Mouse (Mus musculus): Measurements from ENCODE around the gene Wdpcp. TPM values are rescaled to one million over a fixed set of nuclear protein-coding genes. Genes with fewer than 3 reads are reported as not detected.

Gene Wdpcp
- total RNA-seq, 2 experiments from 2014 or later = 12.8 to 18.2 TPM

DNA sequence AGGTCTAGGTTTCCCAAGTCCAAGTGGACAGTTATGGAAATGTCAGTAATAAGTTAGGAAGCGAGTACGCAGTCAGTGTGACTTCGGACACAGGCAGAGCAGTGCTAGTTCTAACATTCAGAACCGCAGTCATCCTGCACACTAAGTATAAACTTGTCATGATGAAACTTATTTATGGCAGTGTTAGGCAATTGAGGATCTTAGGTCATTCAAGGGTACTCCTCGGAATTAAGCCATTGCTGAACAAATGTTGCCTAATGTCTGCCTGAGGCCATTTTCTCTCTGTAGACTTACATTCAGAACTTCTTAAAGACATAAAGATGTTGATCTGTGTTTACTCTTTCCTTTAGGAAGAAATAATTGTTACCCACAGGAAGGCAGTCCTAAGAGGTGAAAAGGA lies 157.0 kb downstream of the Wdpcp start:
- ATAC-seq (replicated peaks; ENCODE audit: poor library complexity, severe bottlenecking) = peak; percentile 40

DNA sequence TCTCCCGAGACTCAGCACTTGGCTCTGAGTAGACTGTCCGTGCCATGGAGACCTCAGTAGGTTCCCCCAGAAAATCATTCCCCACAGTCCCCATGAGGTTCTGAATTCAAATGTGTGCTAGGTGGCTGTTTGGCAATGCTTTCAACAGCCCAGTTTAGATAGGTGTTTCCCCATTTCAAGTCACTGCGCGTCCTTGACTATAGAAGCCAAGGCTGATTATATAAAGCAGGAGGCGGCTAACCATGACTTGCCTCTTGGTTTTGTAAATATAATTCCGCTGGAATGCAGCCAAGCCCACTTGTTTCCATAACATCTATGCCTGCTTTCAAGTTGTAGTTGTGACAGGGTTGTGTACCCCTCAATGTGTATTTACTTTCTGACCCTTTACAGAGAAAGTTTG lies 157.9 kb downstream of the Wdpcp start:
- ATAC-seq (replicated peaks; ENCODE audit: poor library complexity, severe bottlenecking) = no peak

DNA sequence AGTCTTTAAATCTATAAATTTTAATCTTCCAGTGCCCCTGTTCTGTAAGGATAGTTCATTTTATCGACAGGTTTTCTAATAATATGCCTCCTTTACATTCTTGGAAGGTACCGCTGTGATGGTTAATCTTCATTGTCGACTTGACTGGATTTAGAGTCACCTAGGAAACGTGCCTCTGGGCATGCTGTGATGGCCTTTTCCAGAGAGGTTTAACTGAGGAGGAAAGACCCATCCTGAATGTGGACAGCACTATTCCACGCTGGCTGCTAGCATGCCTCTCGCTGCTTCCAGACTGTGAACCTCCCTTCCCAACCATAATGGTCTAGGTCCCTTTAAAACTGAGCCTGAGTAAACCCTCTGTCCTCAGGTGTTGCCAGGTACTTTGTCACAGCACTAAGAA lies 163.2 kb downstream of the Wdpcp start:
- ATAC-seq (replicated peaks; ENCODE audit: poor library complexity, severe bottlenecking) = no peak

DNA sequence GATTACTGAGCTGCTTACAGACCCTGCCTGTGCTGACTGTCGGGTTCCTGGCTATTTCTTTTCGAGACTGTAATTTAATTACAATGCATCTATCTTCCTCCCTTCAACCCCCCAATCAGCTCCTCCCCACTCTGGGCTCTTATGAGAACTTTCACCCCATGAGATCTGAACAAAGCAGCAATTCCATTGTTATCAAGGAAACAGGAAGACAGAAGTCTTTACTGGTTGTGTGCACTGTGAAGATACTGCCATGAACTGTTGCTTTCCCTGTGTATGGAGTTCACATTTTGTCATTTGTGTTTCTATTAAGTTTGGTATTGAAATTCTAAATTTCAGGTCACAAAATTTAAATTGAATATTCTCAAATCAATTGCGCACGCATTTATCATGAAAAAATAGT lies 177.5 kb downstream of the Wdpcp start:
- no peak for ATAC-seq (replicated peaks; ENCODE audit: poor library complexity, severe bottlenecking)

DNA sequence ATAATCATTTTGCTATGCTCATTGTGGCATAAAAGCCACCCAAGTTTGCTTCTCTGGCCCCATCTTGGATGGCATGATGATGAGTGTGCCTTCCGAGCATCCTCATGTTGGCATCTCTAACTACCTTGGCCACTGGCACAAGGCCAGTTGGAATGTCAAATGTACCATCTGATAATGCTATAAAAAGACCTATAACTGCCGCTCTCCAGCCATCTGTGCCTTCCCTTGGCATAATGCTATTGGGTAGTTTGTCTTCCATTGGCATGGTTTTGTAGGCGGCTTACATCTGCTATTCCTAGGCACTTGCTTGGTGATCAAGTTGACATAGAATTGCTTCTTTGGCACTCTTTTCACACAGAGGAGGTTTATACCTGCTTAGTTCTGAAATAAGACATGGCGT lies 191.2 kb downstream of the Wdpcp start:
- ATAC-seq (replicated peaks; ENCODE audit: poor library complexity, severe bottlenecking) = no peak

DNA sequence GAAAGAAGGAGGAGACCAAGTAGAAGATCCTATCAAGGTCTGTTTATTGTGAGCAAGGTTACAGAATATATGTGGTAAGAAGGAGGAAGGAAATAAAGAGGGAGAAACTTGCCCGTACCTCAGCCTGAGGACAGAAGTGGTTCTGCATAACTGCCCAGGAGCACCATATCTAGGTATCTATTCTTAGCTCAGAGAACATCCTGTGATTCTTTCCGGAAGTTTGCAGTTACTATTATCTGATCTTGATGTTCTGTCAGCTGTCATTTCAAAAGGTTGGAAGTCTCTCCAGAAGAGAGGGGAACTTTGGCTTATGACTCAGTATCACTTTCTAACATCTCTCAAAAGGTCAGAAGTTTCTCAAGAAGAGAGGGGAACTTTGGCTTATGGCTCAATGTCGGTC lies 216.8 kb downstream of the Wdpcp start:
- no peak for ATAC-seq (replicated peaks; ENCODE audit: poor library complexity, severe bottlenecking)

DNA sequence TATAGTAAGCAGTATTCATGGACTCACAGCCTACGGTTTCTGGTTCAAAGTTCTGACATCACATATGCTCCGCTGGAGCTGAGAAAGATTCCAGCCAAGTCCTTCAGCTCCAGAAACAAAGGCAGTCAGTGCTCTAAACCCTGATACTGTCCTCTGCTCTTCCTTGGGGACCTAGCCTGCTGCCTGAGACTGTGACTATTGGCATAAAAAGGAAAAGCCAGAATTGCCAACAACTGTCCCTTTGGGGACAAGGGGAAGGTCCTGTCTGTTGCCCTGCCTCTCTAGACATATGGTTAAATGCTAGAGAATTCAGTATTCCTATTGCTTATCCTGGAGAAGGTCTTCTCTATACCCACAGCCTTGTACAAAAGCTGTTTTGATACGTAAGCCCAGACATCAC lies 252.9 kb downstream of the Wdpcp start:
- no peak for ATAC-seq (replicated peaks; ENCODE audit: poor library complexity, severe bottlenecking)

DNA sequence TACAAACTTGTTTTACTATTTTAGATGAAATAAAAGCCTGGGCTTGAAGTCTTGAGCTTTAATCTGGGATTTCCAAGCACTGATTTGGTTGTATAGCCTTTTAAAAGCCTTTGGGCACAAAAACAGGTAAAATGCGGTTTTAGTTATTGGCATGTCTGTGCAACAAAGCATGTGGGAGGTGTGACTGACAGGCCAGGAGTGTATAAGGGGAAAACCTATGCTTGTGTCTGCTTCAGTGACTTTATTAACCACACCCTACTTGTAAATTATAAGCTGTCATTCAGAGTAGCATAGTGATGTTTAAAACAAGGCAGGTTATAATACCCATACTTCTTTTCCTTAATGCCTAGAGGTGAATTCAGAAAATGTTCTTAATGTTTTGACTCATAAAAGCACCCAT lies 254.5 kb downstream of the Wdpcp start:
- no peak for ATAC-seq (replicated peaks; ENCODE audit: poor library complexity, severe bottlenecking)

DNA sequence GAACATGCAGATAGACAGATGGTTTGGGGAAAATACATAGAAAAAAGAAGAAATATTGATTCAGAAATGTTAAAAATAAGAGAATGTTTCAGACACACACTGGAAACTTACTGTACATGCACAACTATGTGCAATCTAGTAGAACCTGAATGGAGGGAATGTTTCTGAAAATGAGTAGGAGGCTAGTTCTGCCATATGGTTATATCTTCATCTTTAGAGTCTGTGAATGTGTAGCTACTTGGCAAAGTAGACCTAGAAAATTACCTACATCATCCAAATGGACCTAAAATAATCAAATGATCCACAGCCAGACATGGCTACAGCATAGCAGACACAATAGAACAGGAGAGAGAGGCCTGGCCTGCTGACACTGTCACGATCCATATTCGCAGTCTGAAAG lies 275.0 kb downstream of the Wdpcp start:
- no peak for ATAC-seq (replicated peaks; ENCODE audit: poor library complexity, severe bottlenecking)

DNA sequence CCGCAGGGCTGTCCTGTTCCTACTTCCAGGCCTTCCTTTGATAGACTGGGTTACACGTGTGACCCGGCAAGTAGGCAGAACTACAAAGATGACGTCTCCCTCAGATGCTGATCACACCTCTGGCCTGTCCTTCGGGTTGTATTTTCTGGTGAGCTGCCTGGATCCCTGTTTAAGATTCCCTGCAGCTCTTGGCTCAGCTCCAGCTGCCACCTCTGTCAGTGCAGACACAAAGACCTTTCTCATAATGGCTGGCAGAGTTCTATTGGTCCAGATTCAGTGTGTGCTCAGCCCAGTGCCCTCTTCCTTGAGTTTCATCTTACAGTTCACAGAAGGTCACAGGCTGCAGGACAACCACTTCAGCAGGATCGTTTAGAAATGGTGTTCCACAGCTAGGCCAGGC lies 292.0 kb downstream of the Wdpcp start:
- ATAC-seq (replicated peaks; ENCODE audit: poor library complexity, severe bottlenecking) = no peak

DNA sequence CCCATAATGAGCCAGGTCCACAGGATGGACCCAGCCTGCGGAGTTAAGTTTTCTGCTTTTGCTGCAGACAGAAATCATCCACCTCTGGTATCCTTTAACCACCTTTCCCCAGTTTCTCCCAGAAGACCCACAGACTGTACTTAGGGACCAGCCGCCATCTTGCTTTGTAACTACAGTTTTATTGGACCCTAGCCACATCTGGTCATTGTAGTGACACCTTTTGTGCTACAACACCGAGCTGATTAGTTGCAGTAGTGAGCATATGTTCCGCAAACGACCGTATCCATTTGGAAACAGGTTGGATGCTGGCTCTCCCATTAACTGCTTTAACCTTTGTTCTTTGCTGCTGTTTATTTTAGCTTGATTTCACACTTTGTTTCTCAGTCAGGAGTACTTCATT lies 292.5 kb downstream of the Wdpcp start:
- ATAC-seq (replicated peaks; ENCODE audit: poor library complexity, severe bottlenecking) = no peak

DNA sequence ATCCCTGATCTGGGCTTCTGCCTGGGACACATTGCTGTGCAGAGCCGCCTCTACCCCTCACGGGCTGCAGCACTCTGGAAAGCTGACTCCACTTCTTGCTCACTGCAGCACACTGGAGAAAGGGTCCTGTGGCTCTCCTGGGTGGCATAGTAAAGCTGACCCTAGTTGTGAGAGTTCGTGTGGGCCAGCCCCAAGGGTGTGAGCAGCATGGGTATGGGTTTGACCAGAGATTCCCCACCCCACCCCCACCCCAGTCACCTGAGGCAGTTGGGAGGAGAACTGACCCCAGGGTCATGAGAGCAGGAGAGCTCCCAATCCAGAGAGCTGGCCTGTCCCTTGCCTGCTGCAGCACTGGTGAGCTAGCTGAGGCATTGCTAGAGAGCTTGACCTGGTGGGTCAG lies 296.6 kb downstream of the Wdpcp start:
- ATAC-seq (replicated peaks; ENCODE audit: poor library complexity, severe bottlenecking) = no peak

DNA sequence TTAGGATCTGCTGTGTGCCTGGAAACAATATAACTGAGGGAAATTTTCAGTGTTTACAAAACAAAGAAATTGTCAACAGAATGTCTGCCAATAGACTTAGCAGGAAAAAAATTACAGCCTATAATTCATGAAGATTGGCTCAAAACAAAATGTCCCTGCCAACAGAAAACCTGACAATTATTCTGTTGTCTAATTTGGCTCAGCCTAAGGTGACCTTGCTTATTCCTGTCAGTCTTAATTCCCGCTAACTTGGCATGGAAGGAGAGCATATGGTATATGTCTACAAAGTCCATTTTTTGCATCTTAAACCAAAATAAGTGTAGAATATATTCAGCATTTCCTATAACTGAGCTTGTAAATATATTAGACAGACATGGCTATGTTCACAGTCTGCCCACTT lies 298.8 kb downstream of the Wdpcp start:
- ATAC-seq (replicated peaks; ENCODE audit: poor library complexity, severe bottlenecking) = no peak

DNA sequence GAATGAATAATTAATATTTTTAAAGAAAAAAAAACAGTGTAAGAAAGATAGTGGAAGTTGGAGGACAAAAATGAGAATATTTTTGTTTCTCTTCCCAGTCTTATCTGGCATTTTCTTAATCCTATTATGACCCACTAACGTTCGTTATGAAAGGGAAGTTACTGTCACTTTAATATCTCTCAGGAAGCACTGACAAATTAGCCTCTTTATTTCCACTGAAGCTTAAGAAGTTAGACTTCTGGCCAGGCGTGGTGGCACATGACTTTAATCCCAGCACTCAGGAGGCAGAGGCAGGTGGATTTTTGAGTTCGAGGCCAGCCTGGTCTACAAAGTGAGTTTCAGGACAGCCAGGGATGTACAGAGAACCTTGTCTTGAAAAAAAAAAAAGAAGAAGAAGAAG lies 299.7 kb downstream of the Wdpcp start:
- ATAC-seq (replicated peaks; ENCODE audit: poor library complexity, severe bottlenecking) = no peak

DNA sequence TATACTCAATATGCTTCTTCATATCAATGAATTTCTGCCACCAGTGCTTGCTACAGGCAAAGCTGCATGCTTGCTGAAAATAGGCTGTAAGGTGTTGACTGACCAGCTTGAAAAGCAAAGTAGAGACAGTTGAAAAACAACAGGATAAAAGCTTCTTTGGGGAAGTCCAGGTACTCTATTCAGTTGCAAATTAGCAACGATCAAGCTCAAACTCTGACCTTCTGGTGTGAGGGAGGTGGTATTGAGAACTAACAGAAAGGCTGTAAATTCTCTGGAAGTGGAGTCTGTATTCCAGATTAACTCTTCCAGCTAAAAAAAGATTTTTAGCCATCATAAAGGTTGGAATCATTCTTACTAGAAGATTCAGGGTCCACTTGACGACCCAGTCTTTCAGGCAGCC lies 303.0 kb downstream of the Wdpcp start:
- ATAC-seq (replicated peaks; ENCODE audit: poor library complexity, severe bottlenecking) = no peak

DNA sequence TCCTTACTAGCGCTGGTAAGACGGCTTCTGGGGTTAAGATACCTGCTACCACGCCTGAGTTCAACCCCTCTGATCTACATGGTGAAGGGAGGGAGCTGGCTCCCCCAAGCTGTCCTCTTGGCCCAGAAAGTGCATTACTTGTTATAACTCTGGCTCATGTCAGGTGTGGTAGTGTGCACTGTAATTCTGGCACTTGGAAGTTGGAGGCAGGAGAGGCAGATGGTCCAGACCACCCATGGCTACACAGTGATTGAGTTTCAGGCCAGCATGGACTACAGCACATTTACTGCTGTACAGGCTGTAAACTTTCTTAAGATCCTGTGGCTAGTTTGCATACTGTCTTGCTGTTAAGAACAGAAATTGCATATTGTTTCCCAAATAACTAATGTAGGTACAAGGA lies 322.7 kb downstream of the Wdpcp start:
- no peak for ATAC-seq (replicated peaks; ENCODE audit: poor library complexity, severe bottlenecking)

DNA sequence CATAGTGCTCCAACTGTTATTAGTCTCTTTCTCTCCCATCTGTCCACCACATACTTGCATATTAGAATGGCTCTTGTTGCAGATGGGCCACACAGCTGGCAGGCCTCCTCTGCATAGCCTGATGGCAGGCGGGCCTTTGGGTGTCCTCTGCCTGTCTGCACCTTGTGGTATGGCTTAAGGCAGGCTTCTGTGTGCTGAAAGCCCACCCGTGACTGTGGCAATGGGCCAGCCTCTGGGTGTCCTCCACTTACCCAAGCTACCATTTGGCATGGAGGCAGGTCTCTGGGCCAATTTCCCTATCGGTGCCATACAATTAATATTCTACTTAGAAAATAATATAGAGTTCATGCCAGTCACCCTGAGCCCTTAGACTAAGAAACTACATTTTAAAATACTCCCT lies 350.5 kb downstream of the Wdpcp start:
- no peak for ATAC-seq (replicated peaks; ENCODE audit: poor library complexity, severe bottlenecking)

Other genes with a start within 250 kb of the Wdpcp start
- gene Ugp2, start 201.0 kb upstream of the Wdpcp start, total RNA-seq (2014; fragmentation: Nextera tagmentation) = 34.3 and 48.5 TPM in 2 replicates
- 49.3 and 67.1 TPM in 2 replicates for gene Ugp2, start 201.0 kb upstream of the Wdpcp start, total RNA-seq (2017)
- gene Mdh1, start 132 bp downstream of the Wdpcp start, total RNA-seq (2014; fragmentation: Nextera tagmentation) = 223 and 328 TPM in 2 replicates
- 208 and 232 TPM in 2 replicates for gene Mdh1, start 132 bp downstream of the Wdpcp start, total RNA-seq (2017)

All from granulocyte monocyte progenitor cell, adult 5-6 weeks (primary cell).